20 mouse cellular contexts compared by ENCODE assay signal in genomic region chr16:33196578-33196977, GRCm38 (mm10). TPM values are rescaled to one million over a fixed set of nuclear protein-coding genes. Genes with fewer than 3 reads are reported as not detected.
DNase-seq lines count a peak whose midpoint lies in the region; ATAC-seq and TF ChIP-seq lines count a peak whose summit lies in the region.
"Had no signal": no experiment of that assay in that cellular context is flagged by ENCODE, and none has a peak within 500 bp of the region (broad histone marks: within the 10 kb centered on the region; RNA-seq: fewer than 3 reads in every experiment).

No protein-coding gene starts in this region.

- no peak overlapping the region for H3K4me2 ChIP-seq in intestine, embryonic 15.5 days (replicated peaks)
- H3K4me2 ChIP-seq in intestine, embryonic 16.5 days (ENCODE audit: low read depth, low read length): no peak overlapping the region
- H3K4me2 ChIP-seq in lung, postnatal 0 days (replicated peaks; ENCODE audit: low read depth, low read length): no peak overlapping the region
- H3K4me2 ChIP-seq: embryonic facial prominence, embryonic 13.5 days; embryonic facial prominence, embryonic 15.5 days; forebrain, embryonic 13.5 days; forebrain, embryonic 15.5 days had no signal

- WGBS in intestine, embryonic 15.5 days: 81% methylated on average over 6 of the region's 6 CpGs
- WGBS in intestine, embryonic 16.5 days: 73% methylated on average over 6 of the region's 6 CpGs
- 46% methylated on average over 6 of the region's 6 CpGs for WGBS in large intestine, adult 2 months
- WGBS in lung, postnatal 0 days: 93% methylated on average over 6 of the region's 6 CpGs

- TF ChIP-seq CTCF in lung, postnatal 0 days (IDR thresholded peaks at IDR 0.05): no peak

- DNase-seq in large intestine, adult 2 months (ENCODE audit: low read depth, low spot score): peak; percentile 54
- no peak for DNase-seq in yolk sac, embryonic 10.5 days (ENCODE audit: low spot score)
- DNase-seq in heart, postnatal 25 days (ENCODE audit: low spot score): no peak
- no peak for DNase-seq in lung, postnatal 0 days (ENCODE audit: low spot score)
- DNase-seq: adrenal gland, adult 2 months; adrenal gland, postnatal 25 days; cerebellum, adult 11 months; cerebellum, adult 18-20 months; cerebellum, adult 8-10 months; cerebellum, adult 9-11 months; cerebellum, postnatal 36 days; embryo, embryonic 11 days had no signal

- intact Hi-C loops in heart, postnatal 25 days (cut with DNase I): no loop called here

- 0 out of 2 replicates have a peak, but pooled peaks cover 3% of the 10 kb centered on the region for H3K4me1 ChIP-seq in intestine, embryonic 15.5 days (replicated peaks)
- no peaks in the 10 kb centered on the region; the same call in 1 of the 2 replicates for H3K4me1 ChIP-seq in intestine, embryonic 16.5 days (ENCODE audit: control insufficient read depth, insufficient read depth, low read length)
- H3K4me1 ChIP-seq in lung, postnatal 0 days (ENCODE audit: insufficient read depth, low read depth, low read length): peaks cover 8% of the 10 kb centered on the region; the same call in 1 of the 2 replicates
- H3K4me1 ChIP-seq: embryonic facial prominence, embryonic 15.5 days had no signal

- H3K36me3 ChIP-seq in intestine, embryonic 15.5 days: peaks cover 4% of the 10 kb centered on the region; the same call in 1 of the 2 replicates
- peaks cover 5% of the 10 kb centered on the region for H3K36me3 ChIP-seq in intestine, embryonic 16.5 days (ENCODE audit: control insufficient read depth, insufficient read depth, low read length)
- H3K36me3 ChIP-seq in lung, postnatal 0 days (ENCODE audit: insufficient read depth, low read length): peaks cover 9% of the 10 kb centered on the region; the same call in 1 of the 2 replicates

- no peak overlapping the region for H3K9ac ChIP-seq in intestine, embryonic 15.5 days
- H3K9ac ChIP-seq in intestine, embryonic 16.5 days (ENCODE audit: low read depth, low read length): no peak overlapping the region
- H3K9ac ChIP-seq in lung, postnatal 0 days (replicated peaks; ENCODE audit: low read depth): no peak overlapping the region
- H3K9ac ChIP-seq: embryonic facial prominence, embryonic 13.5 days; embryonic facial prominence, embryonic 15.5 days; forebrain, embryonic 13.5 days; forebrain, embryonic 15.5 days had no signal

- peak; percentile 70 for ATAC-seq in intestine, embryonic 15.5 days
- ATAC-seq in intestine, embryonic 16.5 days: peak; percentile 78
- ATAC-seq in lung, postnatal 0 days: no peak
- ATAC-seq: forebrain, embryonic 13.5 days; forebrain, embryonic 15.5 days had no signal

- no peak for TF ChIP-seq EP300 in lung, postnatal 0 days (IDR thresholded peaks at IDR 0.05)

- H3K27ac ChIP-seq in intestine, embryonic 15.5 days: no peak overlapping the region
- H3K27ac ChIP-seq in intestine, embryonic 16.5 days (ENCODE audit: low read length): no peak overlapping the region
- H3K27ac ChIP-seq in lung, postnatal 0 days (ENCODE audit: low read length): no peak overlapping the region
- H3K27ac ChIP-seq: embryonic facial prominence, embryonic 13.5 days; embryonic facial prominence, embryonic 15.5 days; forebrain, embryonic 10.5 days; forebrain, embryonic 13.5 days; forebrain, embryonic 15.5 days had no signal

- no peak overlapping the region for H3K4me3 ChIP-seq in intestine, embryonic 15.5 days (replicated peaks)
- H3K4me3 ChIP-seq in intestine, embryonic 16.5 days (ENCODE audit: low read length): no peak overlapping the region
- H3K4me3 ChIP-seq in lung, postnatal 0 days (ENCODE audit: low read depth, low read length): no peak overlapping the region
- H3K4me3 ChIP-seq: embryonic facial prominence, embryonic 13.5 days; embryonic facial prominence, embryonic 15.5 days; erythroblast, embryonic 14.5 days; forebrain, embryonic 10.5 days; forebrain, embryonic 13.5 days; forebrain, embryonic 15.5 days had no signal

- H3K9me3 ChIP-seq in intestine, embryonic 15.5 days: no peaks in the 10 kb centered on the region
- H3K9me3 ChIP-seq in intestine, embryonic 16.5 days (ENCODE audit: control insufficient read depth, low read length): no peaks in the 10 kb centered on the region
- no peaks in the 10 kb centered on the region for H3K9me3 ChIP-seq in lung, postnatal 0 days (ENCODE audit: low read length)
- H3K9me3 ChIP-seq: embryonic facial prominence, embryonic 13.5 days; embryonic facial prominence, embryonic 15.5 days; forebrain, embryonic 10.5 days; forebrain, embryonic 13.5 days; forebrain, embryonic 15.5 days had no signal

- H3K27me3 ChIP-seq in intestine, embryonic 15.5 days (replicated peaks): no peaks in the 10 kb centered on the region
- no peaks in the 10 kb centered on the region for H3K27me3 ChIP-seq in intestine, embryonic 16.5 days (replicated peaks; ENCODE audit: control insufficient read depth, insufficient read depth, low read length)
- no peaks in the 10 kb centered on the region for H3K27me3 ChIP-seq in lung, postnatal 0 days (replicated peaks; ENCODE audit: insufficient read depth, low read length)
- H3K27me3 ChIP-seq: embryonic facial prominence, embryonic 13.5 days; embryonic facial prominence, embryonic 15.5 days; forebrain, embryonic 13.5 days; forebrain, embryonic 15.5 days had no signal

RNA-seq across cellular contexts. Expression of gene Osbpl11, which starts 11.7 kb away (rescaled TPM):
- 14.7 and 15.2 TPM in 2 replicates for polyA plus RNA-seq in intestine, embryonic 15.5 days (2015; fragmentation: Nextera tagmentation; extraction: Ambion mirVana)
- 8.8 and 9.4 TPM in 2 replicates for polyA plus RNA-seq in intestine, embryonic 16.5 days (2015; fragmentation: Nextera tagmentation; extraction: Ambion mirVana)
- polyA plus RNA-seq in large intestine, adult 2 months (2012; rRNA removed): 8.2 and 11.2 TPM in 2 replicates
- 10 to 100 TPM; 18.3 to 20.4 TPM for total RNA-seq in heart, postnatal 25 days (2021)
- 12.6 and 13.6 TPM in 2 replicates for polyA plus RNA-seq in lung, postnatal 0 days (2015; fragmentation: Nextera tagmentation; extraction: Ambion mirVana)

RNA-seq across cellular contexts. Expression of gene Snx4, which starts 54.7 kb away (rescaled TPM):
- 80.2 and 82.5 TPM in 2 replicates for polyA plus RNA-seq in intestine, embryonic 15.5 days (2015; fragmentation: Nextera tagmentation; extraction: Ambion mirVana)
- polyA plus RNA-seq in intestine, embryonic 16.5 days (2015; fragmentation: Nextera tagmentation; extraction: Ambion mirVana): 89.3 and 95.9 TPM in 2 replicates
- polyA plus RNA-seq in large intestine, adult 2 months (2012; rRNA removed): 14.5 and 15.2 TPM in 2 replicates
- total RNA-seq in heart, postnatal 25 days (2021): 10 to 100 TPM; 24.0 to 25.6 TPM
- polyA plus RNA-seq in lung, postnatal 0 days (2015; fragmentation: Nextera tagmentation; extraction: Ambion mirVana): 121 and 135 TPM in 2 replicates
